Mouse (Mus musculus) heart, embryonic 11.5 days (tissue): ENCODE data around the gene Ccdc186. TPM values are rescaled to one million over a fixed set of nuclear protein-coding genes. Genes with fewer than 3 reads are reported as not detected.

Experiments used
- ATAC-seq: fragments of 200-750 bp; cut with Nextera tagmentation; replicated peaks from 2 replicates; pipeline ENCODE4 v1.8.0; 2017; ENCODE audit warnings: moderate library complexity; ENCODE audit not compliant: insufficient number of reproducible peaks, low FRiP score, low TSS enrichment
- H3K27ac ChIP-seq: fragments of 300-500 bp; sonication (generic); 2 replicates; pipeline ENCODE4 v1.5.1; 2014; ENCODE audit warnings: mild to moderate bottlenecking, low read depth, low read length
- H3K27me3 ChIP-seq: fragments of 300-500 bp; sonication (generic); 2 replicates; pipeline ENCODE4 v1.6.1; 2014; ENCODE audit warnings: mild to moderate bottlenecking, low read length, mixed read lengths; ENCODE audit not compliant: control insufficient read depth, insufficient read depth
- H3K36me3 ChIP-seq: fragments of 300-500 bp; sonication (generic); 2 replicates; pipeline ENCODE4 v1.6.1; 2014; ENCODE audit warnings: mild to moderate bottlenecking, low read length, moderate library complexity, mixed read lengths; ENCODE audit not compliant: control insufficient read depth, insufficient read depth
- H3K4me1 ChIP-seq: fragments of 300-500 bp; sonication (generic); 2 replicates; pipeline ENCODE4 v1.6.1; 2014; ENCODE audit warnings: low read length; ENCODE audit not compliant: control insufficient read depth, insufficient read depth
- H3K4me2 ChIP-seq: fragments of 300-500 bp; sonication (generic); 2 replicates; pipeline ENCODE4 v1.6.1; 2014; ENCODE audit warnings: mild to moderate bottlenecking, moderate library complexity
- H3K4me3 ChIP-seq: fragments of 300-500 bp; sonication (generic); 2 replicates; pipeline ENCODE4 v1.5.1; 2014; ENCODE audit warnings: low read depth, low read length
- H3K9ac ChIP-seq: fragments of 300-500 bp; sonication (generic); 2 replicates; pipeline ENCODE4 v1.6.1; 2014; ENCODE audit warnings: mild to moderate bottlenecking, low read depth, low read length, moderate library complexity
- H3K9me3 ChIP-seq: fragments of 300-500 bp; sonication (generic); replicated peaks from 2 replicates; pipeline ENCODE4 v1.6.1; 2016; ENCODE audit warnings: low read length; ENCODE audit not compliant: control insufficient read depth
- WGBS: fragments of 180-500 bp; shearing (Covaris S2); extraction: QIAGEN DNeasy Blood & Tissue Kit; methylation state at CpG from one replicate; pipeline ENCODE4 v1.1.7; 2014; ENCODE audit not compliant: insufficient replicate concordance; 5-methylcytosine and 5-hydroxymethylcytosine counted together
- polyA plus RNA-seq: library from polyadenylated mRNA; unstranded; fragments of >200 nt; fragmentation: Nextera tagmentation; extraction: Ambion mirVana; gene quantifications from 2 replicates; pipeline ENCODE4 v1.2.1, GENCODE M21; 2014

The Ccdc186 gene
- polyA plus RNA-seq, 1 experiment from 2014 or later = 15.5 TPM

DNA sequence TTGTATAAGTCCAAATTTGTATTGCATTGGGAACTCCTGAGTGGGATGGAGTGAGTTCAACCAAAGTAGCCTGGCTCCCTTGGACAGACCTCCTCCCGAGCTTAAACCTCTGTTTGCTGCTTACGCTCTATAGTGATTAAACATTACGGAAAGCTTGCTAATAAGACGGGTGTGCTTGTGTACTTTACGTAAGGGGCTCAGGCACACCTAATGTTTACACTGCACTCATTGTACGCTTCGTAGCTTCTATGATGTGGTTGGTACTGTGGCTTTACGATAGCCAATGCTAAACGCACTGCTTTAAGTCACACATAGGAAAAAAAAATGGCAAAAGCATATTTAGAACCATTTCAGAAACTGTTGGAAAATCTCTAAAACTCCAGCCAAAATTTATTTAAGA lies 7.3 kb upstream of the Ccdc186 start:
- Histone ChIP-seq H3K36me3 (no peaks in the 10 kb centered on the region), H3K27me3 (peaks cover 9% of the 10 kb centered on the region), H3K9me3 (no peaks in the 10 kb centered on the region), H3K9ac (no peak overlapping the region), H3K4me2 (no peak overlapping the region), H3K27ac (no peak overlapping the region), H3K4me1 (no peaks in the 10 kb centered on the region; the same call in 1 of the 2 replicates), H3K4me3 (no peak overlapping the region)
- 85% methylated on average over 9 of the region's 9 CpGs for WGBS
- no peak for ATAC-seq

DNA sequence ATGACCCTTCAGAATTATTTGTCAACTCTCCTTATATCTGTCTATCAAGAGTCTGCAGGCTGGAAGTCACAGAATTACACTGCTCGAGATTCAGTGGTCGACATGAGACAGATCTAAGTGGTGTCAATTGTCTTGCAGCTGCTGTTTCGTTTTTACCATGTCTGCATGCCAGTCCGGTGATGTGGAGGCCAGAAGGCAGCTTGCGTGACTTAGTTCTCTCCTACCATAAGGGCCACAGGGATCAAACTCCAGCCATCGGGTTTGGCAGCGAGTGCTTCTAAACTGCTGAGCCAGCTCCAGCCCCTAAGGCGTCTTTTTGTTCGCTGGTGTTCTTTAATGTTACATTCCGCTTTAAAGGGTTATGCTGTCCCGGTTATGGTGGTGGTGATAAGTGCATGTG lies 6.3 kb upstream of the Ccdc186 start:
- no peak overlapping the region for H3K4me3 ChIP-seq
- no peak overlapping the region for H3K27ac ChIP-seq
- peaks cover 9% of the 10 kb centered on the region for H3K27me3 ChIP-seq
- H3K4me2 ChIP-seq = no peak overlapping the region
- no peaks in the 10 kb centered on the region; the same call in 1 of the 2 replicates for H3K4me1 ChIP-seq
- WGBS = 75% methylated on average over 11 of the region's 11 CpGs
- H3K9ac ChIP-seq = no peak overlapping the region
- no peaks in the 10 kb centered on the region for H3K9me3 ChIP-seq
- H3K36me3 ChIP-seq = no peaks in the 10 kb centered on the region
- ATAC-seq = no peak

DNA sequence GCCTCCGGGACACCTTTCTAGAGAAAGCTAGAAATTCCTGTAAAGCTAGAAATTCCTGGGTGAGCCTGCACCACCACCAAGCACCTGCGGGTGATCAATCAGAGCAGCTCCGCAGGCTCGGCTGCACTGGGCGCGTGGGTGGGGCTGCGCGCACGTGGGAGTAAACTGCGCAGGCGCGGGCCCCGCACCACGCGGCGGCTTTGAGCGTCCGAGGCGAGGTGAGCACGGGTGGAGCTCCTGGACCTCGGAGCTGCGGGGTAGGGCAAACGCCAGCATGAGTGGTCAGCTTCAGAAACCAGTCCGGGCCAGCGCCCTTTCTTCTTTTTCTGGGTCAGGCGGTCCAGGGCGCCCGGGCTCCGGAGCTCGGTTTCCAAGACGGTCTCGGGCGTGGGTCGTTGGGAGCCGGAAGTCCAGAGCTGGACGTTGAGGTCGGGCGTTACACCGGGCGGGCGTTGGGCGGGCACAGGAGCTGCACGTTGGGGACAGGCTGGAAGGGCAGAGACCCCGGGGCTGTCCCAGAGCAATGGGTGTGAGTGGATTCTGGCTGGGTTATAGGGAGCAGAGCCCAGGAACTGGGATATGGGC lies 4.1 kb upstream of the Ccdc186 start, which contains the start of gene Tdrd1:
Gene Tdrd1 (plus strand): TSS at position 163 of the 585 bp plus-strand sequence.
- 39% methylated on average over 41 of the region's 44 CpGs for WGBS
- H3K4me3 ChIP-seq = peak within 1 kb of the TSS; percentile 25; the same call in 1 of the 2 replicates

DNA sequence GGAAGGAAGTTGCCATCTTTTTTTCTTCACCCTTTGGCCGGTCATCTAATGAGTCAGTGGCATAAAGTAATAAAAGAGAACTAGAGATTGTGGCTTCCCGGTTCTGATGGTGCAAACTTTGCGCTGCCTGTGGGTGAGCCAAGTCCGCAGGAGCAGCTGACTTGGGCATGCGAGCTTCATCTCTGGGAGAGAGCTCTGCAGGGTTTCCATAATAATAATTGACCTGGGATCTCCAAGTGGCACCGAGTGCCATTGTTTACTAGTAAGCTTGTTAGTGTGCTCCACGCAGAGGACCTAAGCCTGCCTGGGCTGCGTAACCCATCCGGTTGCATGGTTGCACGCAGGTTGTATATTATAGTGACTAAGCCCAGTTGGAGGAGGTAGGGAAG lies 452 bp upstream of the Ccdc186 start:
- H3K9ac ChIP-seq = peak overlapping the region; percentile 58
- H3K36me3 ChIP-seq = no peaks in the 10 kb centered on the region
- H3K27me3 ChIP-seq = peaks cover 9% of the 10 kb centered on the region
- peak; percentile 31 for ATAC-seq
- no peaks in the 10 kb centered on the region for H3K9me3 ChIP-seq
- H3K4me2 ChIP-seq = peak overlapping the region; percentile 82
- no peak overlapping the region for H3K27ac ChIP-seq
- H3K4me1 ChIP-seq = peaks cover 22% of the 10 kb centered on the region
- whole genome bisulfite sequencing = 25% methylated on average over 10 of the region's 10 CpGs
- H3K4me3 ChIP-seq = peak overlapping the region; percentile 90

More for the DNA sequence above, 4.1 kb upstream of the Ccdc186 start, which contains the start of gene Tdrd1:
- Histone ChIP-seq H3K9ac (no peak within 1 kb of the TSS), H3K27ac (no peak within 1 kb of the TSS), H3K4me2 (peak within 1 kb of the TSS; percentile 60), H3K4me1 (peaks cover 1% of the 10 kb centered on the region; the same call in 1 of the 2 replicates), H3K36me3 (no peaks in the 10 kb centered on the region), H3K27me3 (peaks cover 9% of the 10 kb centered on the region), H3K9me3 (no peaks in the 10 kb centered on the region)
- no peak for ATAC-seq

DNA sequence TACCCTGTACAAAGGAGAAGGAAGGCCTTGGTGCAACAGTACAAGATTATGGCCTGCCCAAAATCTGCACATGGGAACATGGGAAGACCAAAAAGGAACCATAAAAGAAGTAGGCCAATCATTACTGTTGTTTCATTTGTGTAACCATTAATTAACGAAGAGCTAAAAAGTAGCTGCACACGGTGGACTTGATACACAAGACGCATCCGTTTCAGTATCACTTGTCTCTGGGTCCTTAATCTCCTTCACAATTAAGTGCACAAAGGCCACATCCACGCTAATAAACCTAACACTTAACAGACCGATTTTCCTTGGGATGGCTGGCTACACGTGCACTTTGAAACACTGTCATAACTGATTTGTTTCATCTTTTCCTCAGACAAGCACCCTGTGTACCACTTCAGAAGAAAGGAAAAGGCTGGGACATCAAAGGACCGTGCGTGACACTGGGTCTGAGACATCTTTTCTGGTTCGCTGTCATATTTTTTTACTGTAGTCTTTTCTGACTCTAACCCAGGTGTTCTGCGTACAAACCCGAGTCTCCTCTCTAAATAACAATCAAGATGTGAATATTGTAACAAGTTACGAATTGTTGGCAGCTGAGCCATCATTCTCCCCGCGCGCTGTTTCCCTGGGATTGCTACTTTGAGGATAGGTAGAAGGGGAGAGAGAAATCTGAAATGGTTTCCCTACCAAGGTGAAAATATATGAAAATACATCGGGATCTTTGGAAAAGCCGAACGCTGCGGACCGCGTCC lies 771 bp downstream of the Ccdc186 start:
- H3K9me3 ChIP-seq = no peaks in the 10 kb centered on the region
- ATAC-seq = no peak
- H3K27ac ChIP-seq = peak overlapping the region; percentile 81; the same call in 1 of the 2 replicates
- H3K36me3 ChIP-seq = no peaks in the 10 kb centered on the region
- H3K27me3 ChIP-seq = peaks cover 8% of the 10 kb centered on the region
- 7% methylated on average over 22 of the region's 22 CpGs for WGBS
- peak overlapping the region; percentile 82 for H3K4me2 ChIP-seq
- peak overlapping the region; percentile 90 for H3K4me3 ChIP-seq
- peaks cover 34% of the 10 kb centered on the region for H3K4me1 ChIP-seq
- peak overlapping the region; percentile 94 for H3K9ac ChIP-seq

DNA sequence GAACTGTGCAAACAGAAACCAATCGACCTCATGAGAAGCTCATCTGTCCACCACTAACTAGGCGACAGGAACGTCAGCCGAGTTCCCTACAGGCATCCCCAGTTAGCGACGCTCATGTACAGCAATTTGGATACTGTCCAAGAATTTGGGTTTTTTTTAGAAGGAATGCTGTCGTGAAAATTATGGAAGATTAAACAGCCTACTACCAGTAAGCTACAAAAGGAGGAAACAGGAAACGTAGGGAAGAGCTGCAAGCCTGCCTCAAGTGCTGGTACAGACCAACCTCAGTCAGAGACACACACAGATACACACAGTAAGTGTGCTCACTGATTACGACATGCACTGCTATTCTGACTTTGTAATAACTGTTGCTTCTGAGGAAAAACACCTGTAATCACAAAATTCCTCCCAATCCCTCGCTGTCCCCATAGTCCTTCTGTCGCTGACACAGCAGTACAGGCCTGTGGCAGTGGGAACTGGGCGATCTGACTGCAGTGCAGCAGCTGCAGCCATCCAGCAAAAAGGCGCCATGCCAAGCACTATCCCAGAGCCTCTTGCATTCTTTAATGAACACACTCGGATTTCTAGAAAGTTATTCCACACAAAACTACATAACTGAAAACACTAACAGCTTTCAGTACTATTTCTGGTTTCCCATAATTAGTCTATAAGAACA lies 4.0 kb downstream of the Ccdc186 start:
- Histone ChIP-seq H3K4me1 (peaks cover 44% of the 10 kb centered on the region), H3K4me2 (peak overlapping the region; percentile 45), H3K4me3 (no peak overlapping the region), H3K9me3 (no peaks in the 10 kb centered on the region), H3K27ac (peak overlapping the region; percentile 71), H3K9ac (0 out of 2 replicates have a peak overlapping the region, but pooled peaks have one; percentile 54), H3K27me3 (no peaks in the 10 kb centered on the region), H3K36me3 (no peaks in the 10 kb centered on the region)
- no peak for ATAC-seq
- WGBS = 33% methylated on average over 14 of the region's 14 CpGs

DNA sequence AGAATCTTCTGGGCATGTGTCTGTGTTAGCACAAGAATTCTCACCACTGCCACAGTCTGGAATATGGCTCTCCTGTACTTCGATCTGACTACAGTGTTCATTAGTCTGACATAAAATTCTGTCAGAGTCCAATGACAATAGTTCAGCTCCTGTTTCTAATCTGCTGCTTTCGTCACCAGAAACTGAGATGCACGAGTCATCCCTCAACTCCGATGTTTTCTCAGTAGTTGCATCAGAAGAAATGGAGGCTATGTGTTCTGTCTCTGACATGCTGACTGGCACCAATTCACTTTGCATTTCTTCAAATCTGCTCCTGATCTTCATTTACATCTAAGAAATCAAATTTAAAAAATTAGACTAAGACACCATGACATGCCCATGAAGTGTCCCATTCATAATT lies 8.6 kb downstream of the Ccdc186 start:
- no peak overlapping the region for H3K9ac ChIP-seq
- ATAC-seq = no peak
- H3K36me3 ChIP-seq = no peaks in the 10 kb centered on the region

DNA sequence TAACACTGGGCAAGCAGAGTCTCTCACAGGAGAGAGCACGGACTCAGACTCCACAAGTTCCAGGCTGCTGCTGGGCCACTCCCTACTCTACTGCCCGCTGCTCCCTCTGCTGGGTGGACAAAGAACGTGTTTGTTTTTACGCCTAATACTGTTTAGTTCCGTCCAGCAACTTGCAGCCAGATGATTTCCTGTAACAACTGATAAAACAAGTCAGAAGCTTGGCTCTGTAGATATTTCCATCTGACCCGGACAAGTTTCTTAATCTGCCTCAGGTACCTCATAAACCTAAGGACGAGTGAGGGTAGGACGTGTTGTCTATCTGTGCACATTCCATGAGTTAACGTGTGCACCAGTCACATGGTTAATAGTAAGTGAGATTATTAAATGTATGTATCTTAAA lies 10.4 kb downstream of the Ccdc186 start:
- H3K9me3 ChIP-seq = no peaks in the 10 kb centered on the region
- peaks cover 14% of the 10 kb centered on the region for H3K4me1 ChIP-seq
- H3K36me3 ChIP-seq = no peaks in the 10 kb centered on the region
- H3K27ac ChIP-seq = no peak overlapping the region
- no peak for ATAC-seq
- H3K9ac ChIP-seq = no peak overlapping the region
- H3K27me3 ChIP-seq = no peaks in the 10 kb centered on the region
- H3K4me3 ChIP-seq = no peak overlapping the region
- WGBS = 35% methylated on average over 9 of the region's 9 CpGs
- H3K4me2 ChIP-seq = no peak overlapping the region

More for the DNA sequence above, 8.6 kb downstream of the Ccdc186 start:
- no peaks in the 10 kb centered on the region for H3K9me3 ChIP-seq
- no peaks in the 10 kb centered on the region for H3K27me3 ChIP-seq
- no peak overlapping the region for H3K27ac ChIP-seq
- 68% methylated on average over 4 of the region's 4 CpGs for WGBS
- no peak overlapping the region for H3K4me2 ChIP-seq
- H3K4me3 ChIP-seq = no peak overlapping the region
- peaks cover 31% of the 10 kb centered on the region for H3K4me1 ChIP-seq
